Mouse (Mus musculus) liver, adult 2 months (tissue): ENCODE results near the gene Mphosph6.

Experiments used
- CTCF ChIP-seq: fragments of 200-500 bp; IDR thresholded peaks from 2 replicates; pipeline ENCODE4 v1.5.1; 2011; ENCODE audit warnings: low read depth, low read length, control low read depth
- POLR2A ChIP-seq: fragments of 200-500 bp; IDR thresholded peaks from 2 replicates; pipeline ENCODE4 v1.6.1; 2011; ENCODE audit warnings: low read length, control low read depth; ENCODE audit not compliant: insufficient read depth; ENCODE audit errors: extremely low read depth

- no peak for TF ChIP-seq CTCF
- no peak for TF ChIP-seq POLR2A
Observed at GRCm38 (mm10) chr8:117768971-117769370, 32.8 kb downstream of the Mphosph6 start.
